Mouse (Mus musculus) ES-E14 (cell line): Measurements from ENCODE around the gene Slx4ip. TPM values are rescaled to one million over a fixed set of nuclear protein-coding genes. Genes with fewer than 3 reads are reported as not detected.

Source experiments
- DNase-seq: peaks from one replicate; pipeline ENCODE4 v3.0.0-alpha.2; 2013; ENCODE audit warnings: low read depth, low spot score
- H3K27ac ChIP-seq: 2 replicates; pipeline ENCODE4 v1.5.1; 2012; ENCODE audit warnings: low read depth, mild to moderate bottlenecking, low read length, moderate library complexity, mixed read lengths; ENCODE audit not compliant: poor library complexity, insufficient read depth, severe bottlenecking
- H3K36me3 ChIP-seq: 2 replicates; pipeline ENCODE4 v1.6.1; 2012; ENCODE audit warnings: mild to moderate bottlenecking, low read length, moderate library complexity, mixed read lengths; ENCODE audit not compliant: control insufficient read depth, poor library complexity, insufficient read depth, severe bottlenecking
- H3K4me1 ChIP-seq, 2 experiments: fragments of 150-350 bp in 1 of 2; sonication (generic) in 1 of 2; 2 replicates each; pipeline ENCODE4 v1.6.1; 2012; ENCODE audit warnings: low read length in 2 of 2, mild to moderate bottlenecking in 1 of 2, mixed read lengths in 1 of 2; ENCODE audit not compliant: control insufficient read depth in 2 of 2, insufficient read depth in 2 of 2, poor library complexity in 1 of 2
- H3K4me3 ChIP-seq, 2 experiments: fragments of 150-350 bp in 1 of 2; sonication (generic) in 1 of 2; 2 replicates each; pipeline ENCODE4 v1.5.1; 2012; ENCODE audit warnings: low read length in 2 of 2, low read depth in 1 of 2, mild to moderate bottlenecking in 1 of 2, mixed read lengths in 1 of 2; ENCODE audit not compliant: insufficient read depth in 1 of 2, poor library complexity in 1 of 2, severe bottlenecking in 1 of 2
- H3K9ac ChIP-seq: 2 replicates; pipeline ENCODE4 v1.6.1; 2012; ENCODE audit warnings: low read depth, mild to moderate bottlenecking, low read length, mixed read lengths; ENCODE audit not compliant: poor library complexity, insufficient read depth, severe bottlenecking
- H3K9me3 ChIP-seq: fragments of 150-350 bp; sonication (generic); 2 replicates; pipeline ENCODE4 v1.6.1; 2012; ENCODE audit warnings: low read depth, mild to moderate bottlenecking, low read length; ENCODE audit not compliant: control insufficient read depth, insufficient read depth
- CHD2 ChIP-seq: IDR thresholded peaks from 2 replicates; pipeline ENCODE4 v1.6.1; 2014; ENCODE audit warnings: mild to moderate bottlenecking, low read depth, low read length, inconsistent platforms
- HCFC1 ChIP-seq: IDR thresholded peaks from 2 replicates; pipeline ENCODE4 v1.6.1; 2012; ENCODE audit warnings: low read length, inconsistent platforms, borderline replicate concordance; ENCODE audit not compliant: insufficient read depth
- MAFK ChIP-seq: IDR thresholded peaks from 2 replicates; pipeline ENCODE4 v1.6.1; 2014; ENCODE audit warnings: mild to moderate bottlenecking, low read depth, low read length, inconsistent platforms; ENCODE audit not compliant: insufficient read depth
- ZC3H11A ChIP-seq: IDR thresholded peaks from 2 replicates; pipeline ENCODE4 v1.6.1; 2012; ENCODE audit warnings: low read depth, mild to moderate bottlenecking, inconsistent platforms, low read length, borderline replicate concordance
- ZNF384 ChIP-seq: IDR thresholded peaks from 2 replicates; pipeline ENCODE4 v1.6.1; 2012; ENCODE audit warnings: low read depth, low read length, inconsistent platforms
- in situ Hi-C, 2 experiments: fragments of 600-800 bp; cut with MboI; formaldehyde crosslinking; loops; one replicate each; pipeline ENCODE4 v1.15.1; 2025; ENCODE audit warnings: low sequenced_read_pairs in 2 of 2, inconsistent platforms in 1 of 2; ENCODE audit not compliant: unreplicated experiment in 2 of 2
- total RNA-seq: library from RNA; depleted of rRNA; stranded (reverse); fragments of 300-350 nt; gene quantifications from 2 replicates; pipeline ENCODE4 v1.2.3, GENCODE M21; 2012

The Slx4ip gene
- total RNA-seq, 1 experiment, result 8.1 TPM

- no peak overlapping the region for H3K4me3 ChIP-seq
- H3K27ac ChIP-seq, result no peak overlapping the region
- DNase-seq, result no peak
- in situ Hi-C loops, result no loop called here
- H3K36me3 ChIP-seq, result no peaks in the 10 kb centered on the region
- no peak for TF ChIP-seq ZC3H11A
- no peak for TF ChIP-seq CHD2
- no peak overlapping the region for H3K9ac ChIP-seq
- no peaks in the 10 kb centered on the region for H3K4me1 ChIP-seq
- H3K9me3 ChIP-seq, result no peaks in the 10 kb centered on the region
Measured at GRCm38 (mm10) chr2:137013811-137014350, 122.9 kb downstream of the Slx4ip start.

- H3K27ac ChIP-seq, result no peak overlapping the region
- H3K36me3 ChIP-seq, result no peaks in the 10 kb centered on the region
- TF ChIP-seq MAFK (no peak), HCFC1 (no peak), ZNF384 (no peak), ZC3H11A (no peak), CHD2 (no peak)
- no peak for DNase-seq
- no peaks in the 10 kb centered on the region for H3K9me3 ChIP-seq
- in situ Hi-C loops, result no loop called here
- no peaks in the 10 kb centered on the region for H3K4me1 ChIP-seq
- H3K9ac ChIP-seq, result no peak overlapping the region
- no peak overlapping the region for H3K4me3 ChIP-seq
Measured at GRCm38 (mm10) chr2:137014423-137014822, 123.4 kb downstream of the Slx4ip start.

GRCm38 (mm10) chr2:137044122-137044521 lies 153.1 kb downstream of the Slx4ip start:
- in situ Hi-C loops, result no loop called here
- Histone ChIP-seq H3K4me3 (no peak overlapping the region), H3K4me1 (no peaks in the 10 kb centered on the region), H3K9ac (no peak overlapping the region), H3K9me3 (no peaks in the 10 kb centered on the region), H3K27ac (no peak overlapping the region), H3K36me3 (no peaks in the 10 kb centered on the region)
- TF ChIP-seq CHD2, result no peak
- TF ChIP-seq HCFC1, result no peak
- no peak for TF ChIP-seq MAFK
- no peak for TF ChIP-seq ZC3H11A
- no peak for TF ChIP-seq ZNF384
- DNase-seq, result no peak

- no peaks in the 10 kb centered on the region for H3K4me1 ChIP-seq
- no peaks in the 10 kb centered on the region for H3K36me3 ChIP-seq
- DNase-seq, result no peak
- no peak for TF ChIP-seq MAFK
- TF ChIP-seq CHD2, result no peak
- TF ChIP-seq HCFC1, result no peak
- no peak for TF ChIP-seq ZC3H11A
- TF ChIP-seq ZNF384, result no peak
- H3K4me3 ChIP-seq, result no peak overlapping the region
- H3K27ac ChIP-seq, result no peak overlapping the region
- no peaks in the 10 kb centered on the region for H3K9me3 ChIP-seq
- in situ Hi-C loops, result no loop called here
- H3K9ac ChIP-seq, result no peak overlapping the region
Measured at GRCm38 (mm10) chr2:137049367-137049766, 158.3 kb downstream of the Slx4ip start.

GRCm38 (mm10) chr2:137049906-137050305 lies 158.9 kb downstream of the Slx4ip start:
- H3K4me3 ChIP-seq, result no peak overlapping the region
- no peaks in the 10 kb centered on the region for H3K9me3 ChIP-seq
- H3K27ac ChIP-seq, result no peak overlapping the region
- in situ Hi-C loops, result no loop called here
- no peak for DNase-seq
- TF ChIP-seq ZNF384 (no peak), HCFC1 (no peak), ZC3H11A (no peak), MAFK (no peak), CHD2 (no peak)
- no peaks in the 10 kb centered on the region for H3K36me3 ChIP-seq
- H3K9ac ChIP-seq, result no peak overlapping the region
- no peaks in the 10 kb centered on the region for H3K4me1 ChIP-seq
